Comparison of ENCODE assay signal across 9 mouse cellular contexts in the genomic region with DNA sequence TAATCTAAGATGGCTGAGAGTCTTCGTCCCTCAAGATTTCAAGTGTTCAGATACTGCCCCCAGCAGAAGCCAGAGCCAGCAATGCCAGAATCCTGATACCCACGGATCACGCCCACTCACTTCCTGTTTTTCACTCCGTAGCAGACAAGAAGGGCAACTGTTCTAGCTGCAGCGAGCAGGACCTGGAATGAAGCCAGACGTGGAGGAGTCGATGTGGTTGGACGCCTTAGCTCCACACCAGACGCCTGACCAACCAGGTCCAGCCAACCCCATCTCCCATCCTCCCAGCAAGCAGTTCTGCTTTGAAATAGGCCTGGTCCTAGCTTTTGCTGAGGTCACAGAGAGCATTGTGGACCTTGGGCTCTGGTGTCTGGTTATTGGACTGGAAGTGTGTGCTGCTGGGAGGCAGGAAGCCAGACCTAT. TPM values are rescaled to one million over a fixed set of nuclear protein-coding genes. Genes with fewer than 3 reads are reported as not detected.
A peak's percentile ranks its signal among the peaks of the same experiment; 100 is the strongest.
DNase-seq lines count a peak whose midpoint lies in the region; ATAC-seq lines count a peak whose summit lies in the region.
"Had no signal": no experiment of that assay in that cellular context is flagged by ENCODE, and none has a peak within 500 bp of the region (broad histone marks: within the 10 kb centered on the region; RNA-seq: fewer than 3 reads in every experiment).

No protein-coding gene starts in this region.

- 26% methylated on average over 9 of the region's 9 CpGs for WGBS in liver, embryonic 11.5 days
- 84% methylated on average over 9 of the region's 9 CpGs for WGBS in forebrain, embryonic 11.5 days

- H3K27ac ChIP-seq in liver, embryonic 11.5 days (ENCODE audit: low read depth, low read length), result no peak overlapping the region; the same call in 1 of the 2 replicates
- H3K27ac ChIP-seq in forebrain, embryonic 11.5 days (ENCODE audit: low read depth, low read length), result no peak overlapping the region

- H3K4me2 ChIP-seq in liver, embryonic 11.5 days, result no peak overlapping the region; the same call in 1 of the 2 replicates
- no peak overlapping the region for H3K4me2 ChIP-seq in forebrain, embryonic 11.5 days (ENCODE audit: low read depth, low read length, severe bottlenecking)

- no peak overlapping the region for H3K4me3 ChIP-seq in liver, embryonic 11.5 days (ENCODE audit: low read depth, low read length)
- no peak overlapping the region for H3K4me3 ChIP-seq in forebrain, embryonic 11.5 days (ENCODE audit: low read depth, low read length)

- peaks cover 8% of the 10 kb centered on the region; the same call in 1 of the 2 replicates for H3K9me3 ChIP-seq in liver, embryonic 11.5 days (ENCODE audit: control insufficient read depth, low read length)
- peaks cover 3% of the 10 kb centered on the region; the same call in 1 of the 2 replicates for H3K9me3 ChIP-seq in forebrain, embryonic 11.5 days (ENCODE audit: control insufficient read depth, low read length)

- no peaks in the 10 kb centered on the region; the same call in 1 of the 2 replicates for H3K4me1 ChIP-seq in liver, embryonic 11.5 days (replicated peaks; ENCODE audit: control insufficient read depth, insufficient read depth, low read length)
- no peaks in the 10 kb centered on the region for H3K4me1 ChIP-seq in forebrain, embryonic 11.5 days (replicated peaks; ENCODE audit: control insufficient read depth, insufficient read depth, low read length)

- ATAC-seq in liver, embryonic 11.5 days (replicated peaks; ENCODE audit: low FRiP score), result peak; percentile 80
- no peak for ATAC-seq in forebrain, embryonic 11.5 days (replicated peaks; ENCODE audit: low FRiP score)

- H3K36me3 ChIP-seq in liver, embryonic 11.5 days (ENCODE audit: control insufficient read depth, insufficient read depth, low read length), result no peaks in the 10 kb centered on the region
- H3K36me3 ChIP-seq in forebrain, embryonic 11.5 days (ENCODE audit: control insufficient read depth, insufficient read depth, low read length), result no peaks in the 10 kb centered on the region

- H3K9ac ChIP-seq in liver, embryonic 11.5 days (ENCODE audit: low read depth, low read length), result no peak overlapping the region
- no peak overlapping the region for H3K9ac ChIP-seq in forebrain, embryonic 11.5 days (ENCODE audit: low read length)

- peak; percentile 71 for DNase-seq in right cerebral cortex, adult 18-20 months
- DNase-seq in right cerebral cortex, postnatal 25 days, result no peak
- peak; percentile 61 to 79 for DNase-seq in heart, adult 18-20 months
- DNase-seq in kidney, adult 9 months, result peak; percentile 52
- DNase-seq in liver, embryonic 11.5 days (ENCODE audit: low spot score), result no peak
- peak; percentile 62 to 72 for DNase-seq in right cerebral cortex, adult 2 months (ENCODE audit: low spot score in 2 of 2)
- DNase-seq in forebrain, embryonic 11.5 days (ENCODE audit: low spot score), result no peak
- DNase-seq in embryo, embryonic 9.5 days (ENCODE audit: extremely low spot score), result no peak

- H3K27me3 ChIP-seq in liver, embryonic 11.5 days (replicated peaks; ENCODE audit: control insufficient read depth, insufficient read depth, low read length), result no peaks in the 10 kb centered on the region
- H3K27me3 ChIP-seq in forebrain, embryonic 11.5 days (ENCODE audit: control insufficient read depth, insufficient read depth, low read length), result no peaks in the 10 kb centered on the region

RNA-seq across cellular contexts. Expression of a gene that starts 33.9 kb away (rescaled TPM):
- total RNA-seq in heart, adult 18-20 months (2021), result not detected
- polyA plus RNA-seq in liver, embryonic 11.5 days (2014; fragmentation: Nextera tagmentation; extraction: Ambion mirVana), result not detected in 2 replicates
- not detected in 2 replicates for polyA plus RNA-seq in forebrain, embryonic 11.5 days (2014; fragmentation: Nextera tagmentation; extraction: Ambion mirVana)
- total RNA-seq: layer of hippocampus, postnatal 25 days had no signal

RNA-seq across cellular contexts. Expression of a gene that starts 56.7 kb away (rescaled TPM):
- total RNA-seq in heart, adult 18-20 months (2021), result 10 to 100 TPM; 59.7 to 88.7 TPM
- polyA plus RNA-seq in liver, embryonic 11.5 days (2014; fragmentation: Nextera tagmentation; extraction: Ambion mirVana), result 31.2 and 32.9 TPM in 2 replicates
- polyA plus RNA-seq in forebrain, embryonic 11.5 days (2014; fragmentation: Nextera tagmentation; extraction: Ambion mirVana), result 57.8 and 66.6 TPM in 2 replicates

Comparison
In these comparisons a context has a peak if more than half of its experiments do, and no peak if none do; other contexts are left out.
1. DNase-seq: peak in right cerebral cortex, adult 18-20 months (single experiment), heart, adult 18-20 months (2 of 2), kidney, adult 9 months (single experiment) and right cerebral cortex, adult 2 months (2 of 2); none in right cerebral cortex, postnatal 25 days (single experiment), liver, embryonic 11.5 days (single experiment), forebrain, embryonic 11.5 days (single experiment) and embryo, embryonic 9.5 days (single experiment).